Comparison of ENCODE assay signal across 8 mouse cellular contexts in the genomic region with DNA sequence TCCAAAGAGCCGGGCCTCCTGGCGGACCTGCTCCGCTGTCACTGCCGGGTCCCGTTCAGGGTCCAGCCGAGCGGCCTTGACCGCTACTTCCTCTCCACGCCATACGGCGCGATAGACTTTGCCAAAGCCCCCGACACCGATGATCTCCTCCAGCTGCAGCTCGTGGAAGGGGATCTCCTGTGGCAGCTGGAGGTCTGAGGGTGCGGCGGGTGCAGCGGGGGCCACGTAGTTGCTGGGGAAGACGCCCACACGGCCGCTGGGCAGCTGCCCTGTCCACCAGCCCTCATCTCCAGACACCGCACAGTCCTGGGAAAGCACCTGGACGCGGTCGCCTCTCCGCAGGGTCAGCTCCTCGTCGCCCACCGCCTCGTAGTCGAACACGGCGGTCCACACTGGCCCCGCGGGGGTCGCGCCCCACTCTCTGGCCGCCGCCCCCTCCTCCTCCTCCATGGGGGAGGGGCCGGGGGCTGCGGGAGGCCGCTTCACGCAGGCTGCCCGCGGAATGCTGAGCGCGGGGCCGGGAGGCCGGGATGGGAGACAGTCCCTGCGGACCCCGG. TPM values are rescaled to one million over a fixed set of nuclear protein-coding genes. Genes with fewer than 3 reads are reported as not detected.
DNase-seq lines count a peak whose midpoint lies in the region; ATAC-seq and TF ChIP-seq lines count a peak whose summit lies in the region.

No protein-coding gene starts in this region.

- H3K9ac ChIP-seq in liver, adult 2 months (ENCODE audit: low read depth, low read length) = peak overlapping the region; percentile 83
- peak overlapping the region; percentile 82 for H3K9ac ChIP-seq in kidney, postnatal 0 days (ENCODE audit: low read depth, low read length)
- H3K9ac ChIP-seq in midbrain, embryonic 15.5 days = peak overlapping the region; percentile 93

- H3K27me3 ChIP-seq in liver, adult 2 months (ENCODE audit: control insufficient read depth, insufficient read depth, low read length) = no peaks in the 10 kb centered on the region
- 0 out of 2 replicates have a peak, but pooled peaks cover 5% of the 10 kb centered on the region for H3K27me3 ChIP-seq in heart, embryonic 10.5 days (ENCODE audit: insufficient read depth, poor library complexity, severe bottlenecking)
- H3K27me3 ChIP-seq in kidney, postnatal 0 days (ENCODE audit: insufficient read depth, low read length) = no peaks in the 10 kb centered on the region
- H3K27me3 ChIP-seq in midbrain, embryonic 15.5 days (replicated peaks) = no peaks in the 10 kb centered on the region

- no peaks in the 10 kb centered on the region for H3K9me3 ChIP-seq in heart, embryonic 10.5 days
- H3K9me3 ChIP-seq in kidney, postnatal 0 days (replicated peaks; ENCODE audit: low read length) = no peaks in the 10 kb centered on the region
- no peaks in the 10 kb centered on the region for H3K9me3 ChIP-seq in midbrain, embryonic 15.5 days

- under 1% methylated on average over 51 of the region's 52 CpGs for WGBS in liver, adult 2 months
- 2% methylated on average over 48 of the region's 52 CpGs for WGBS in heart, embryonic 10.5 days
- WGBS in kidney, postnatal 0 days = 0% methylated on average over 50 of the region's 52 CpGs
- WGBS in midbrain, embryonic 15.5 days = under 1% methylated on average over 50 of the region's 52 CpGs

- peak overlapping the region; percentile 100 for H3K4me2 ChIP-seq in kidney, postnatal 0 days (ENCODE audit: low read length)
- peak overlapping the region; percentile 98 for H3K4me2 ChIP-seq in midbrain, embryonic 15.5 days

- no peak for DNase-seq in liver, adult 2 months (ENCODE audit: extremely low read depth, low read depth, low spot score)
- no peak for DNase-seq in liver
- no peak for DNase-seq in heart, embryonic 10.5 days (ENCODE audit: low spot score)
- peak; percentile 36 for DNase-seq in kidney, postnatal 0 days (ENCODE audit: low spot score)
- no peak for DNase-seq in urinary bladder, postnatal 36 days (ENCODE audit: low spot score in 2 of 2)

- TF ChIP-seq POLR2A in liver, adult 2 months (IDR thresholded peaks at IDR 0.05; ENCODE audit: extremely low read depth, insufficient read depth, low read length) = no peak

- no peaks in the 10 kb centered on the region for H3K36me3 ChIP-seq in liver, adult 2 months (ENCODE audit: control insufficient read depth, insufficient read depth, low read length)
- peaks cover 9% of the 10 kb centered on the region; the same call in 1 of the 2 replicates for H3K36me3 ChIP-seq in heart, embryonic 10.5 days
- no peaks in the 10 kb centered on the region for H3K36me3 ChIP-seq in kidney, postnatal 0 days (ENCODE audit: insufficient read depth, low read length)
- H3K36me3 ChIP-seq in midbrain, embryonic 15.5 days (replicated peaks) = no peaks in the 10 kb centered on the region

- peaks cover 6% of the 10 kb centered on the region for H3K4me1 ChIP-seq in liver, adult 2 months (ENCODE audit: control insufficient read depth, insufficient read depth, low read length)
- peaks cover 7% of the 10 kb centered on the region; the same call in 1 of the 2 replicates for H3K4me1 ChIP-seq in brown adipose tissue, adult 24 weeks (ENCODE audit: control insufficient read depth, insufficient read depth, insufficient read length, low read length)
- H3K4me1 ChIP-seq in heart, embryonic 10.5 days = peaks cover 22% of the 10 kb centered on the region
- peaks cover 11% of the 10 kb centered on the region; the same call in 1 of the 2 replicates for H3K4me1 ChIP-seq in kidney, postnatal 0 days (replicated peaks; ENCODE audit: insufficient read depth, low read length)
- H3K4me1 ChIP-seq in midbrain, embryonic 15.5 days = peaks cover 47% of the 10 kb centered on the region

- TF ChIP-seq CTCF in liver, adult 2 months (IDR thresholded peaks at IDR 0.05; ENCODE audit: low read depth, low read length) = no peak
- TF ChIP-seq CTCF in kidney, postnatal 0 days (IDR thresholded peaks at IDR 0.05; ENCODE audit: low read depth) = no peak

- peak overlapping the region; percentile 80 for H3K4me3 ChIP-seq in liver, adult 2 months (ENCODE audit: insufficient read depth, low read depth, low read length)
- H3K4me3 ChIP-seq in brown adipose tissue, adult 24 weeks (ENCODE audit: insufficient read depth, low read depth, low read length) = peak overlapping the region; percentile 97
- peak overlapping the region; percentile 96 for H3K4me3 ChIP-seq in heart, embryonic 10.5 days
- peak overlapping the region; percentile 94 for H3K4me3 ChIP-seq in kidney, postnatal 0 days (replicated peaks; ENCODE audit: low read depth, low read length)
- peak overlapping the region; percentile 53 for H3K4me3 ChIP-seq in midbrain, embryonic 15.5 days

- H3K79me2 ChIP-seq in liver, adult 2 months (ENCODE audit: control insufficient read depth, insufficient read depth, low read length) = peaks cover 7% of the 10 kb centered on the region; the same call in 1 of the 2 replicates

- ATAC-seq in kidney, postnatal 0 days (replicated peaks; ENCODE audit: low FRiP score, low read depth) = peak; percentile 40; the same call in 1 of the 2 replicates
- ATAC-seq in midbrain, embryonic 15.5 days (replicated peaks) = peak; percentile 40
- ATAC-seq in monocyte, adult 5-6 weeks (replicated peaks; ENCODE audit: insufficient number of reproducible peaks, low FRiP score, low TSS enrichment, poor library complexity, severe bottlenecking) = no peak

- no peak overlapping the region for H3K27ac ChIP-seq in liver, adult 2 months (replicated peaks; ENCODE audit: insufficient read depth, low read depth, low read length)
- H3K27ac ChIP-seq in brown adipose tissue, adult 24 weeks (replicated peaks; ENCODE audit: low read depth, low read length) = no peak overlapping the region
- peak overlapping the region; percentile 92 for H3K27ac ChIP-seq in heart, embryonic 10.5 days
- H3K27ac ChIP-seq in kidney, postnatal 0 days = no peak overlapping the region
- H3K27ac ChIP-seq in midbrain, embryonic 15.5 days = peak overlapping the region; percentile 95

RNA-seq across cellular contexts. Expression of a gene that starts 0.7 kb away (rescaled TPM):
- 10.0 and 10.6 TPM in 2 replicates for total RNA-seq in liver, adult 2 months (2014; rRNA removed)
- 20.1 and 21.5 TPM in 2 replicates for polyA plus RNA-seq in liver, adult 2 months (2012; rRNA removed)
- polyA plus RNA-seq in brown adipose tissue, adult 24 weeks (2012; ENCODE audit: insufficient read depth, insufficient read length, missing spikeins) = 13.0 and 13.2 TPM in 2 replicates
- 4.5 and 10.6 TPM in 2 replicates for polyA plus RNA-seq in heart, embryonic 10.5 days (2016; fragmentation: Nextera tagmentation; extraction: Ambion mirVana)
- 5.0 and 6.8 TPM in 2 replicates for polyA plus RNA-seq in kidney, postnatal 0 days (2015; fragmentation: Nextera tagmentation; extraction: Ambion mirVana)
- 17.2 and 19.9 TPM in 2 replicates for polyA plus RNA-seq in midbrain, embryonic 15.5 days (2015; fragmentation: Nextera tagmentation; extraction: Ambion mirVana)
- total RNA-seq in monocyte, adult 5-6 weeks (2017) = 3.2 to 18.5 TPM (median 4.4 TPM) in 3 replicates

RNA-seq across cellular contexts. Expression of a gene that starts 15.5 kb away (rescaled TPM):
- total RNA-seq in liver, adult 2 months (2014; rRNA removed) = 0.27 and 0.28 TPM in 2 replicates
- 0.05 and 0.40 TPM in 2 replicates for polyA plus RNA-seq in liver, adult 2 months (2012; rRNA removed)
- 1.3 and 3.1 TPM in 2 replicates for polyA plus RNA-seq in brown adipose tissue, adult 24 weeks (2012; ENCODE audit: insufficient read depth, insufficient read length, missing spikeins)
- 1.6 and 2.5 TPM in 2 replicates for polyA plus RNA-seq in heart, embryonic 10.5 days (2016; fragmentation: Nextera tagmentation; extraction: Ambion mirVana)
- 2.9 and 3.2 TPM in 2 replicates for polyA plus RNA-seq in kidney, postnatal 0 days (2015; fragmentation: Nextera tagmentation; extraction: Ambion mirVana)
- polyA plus RNA-seq in midbrain, embryonic 15.5 days (2015; fragmentation: Nextera tagmentation; extraction: Ambion mirVana) = 17.0 and 18.3 TPM in 2 replicates
- 0.58 to 1.4 TPM in 2 of 3 replicates, not detected in the other for total RNA-seq in monocyte, adult 5-6 weeks (2017)

RNA-seq across cellular contexts. Expression of a gene that starts 19.9 kb away (rescaled TPM):
- total RNA-seq in liver, adult 2 months (2014; rRNA removed) = not detected in 2 replicates
- polyA plus RNA-seq in liver, adult 2 months (2012; rRNA removed) = not detected in 2 replicates
- polyA plus RNA-seq in brown adipose tissue, adult 24 weeks (2012; ENCODE audit: insufficient read depth, insufficient read length, missing spikeins) = not detected in 2 replicates
- not detected in 2 replicates for polyA plus RNA-seq in heart, embryonic 10.5 days (2016; fragmentation: Nextera tagmentation; extraction: Ambion mirVana)
- polyA plus RNA-seq in kidney, postnatal 0 days (2015; fragmentation: Nextera tagmentation; extraction: Ambion mirVana) = not detected in 2 replicates
- 71.9 and 74.4 TPM in 2 replicates for polyA plus RNA-seq in midbrain, embryonic 15.5 days (2015; fragmentation: Nextera tagmentation; extraction: Ambion mirVana)
- total RNA-seq in monocyte, adult 5-6 weeks (2017) = not detected in 3 replicates

RNA-seq across cellular contexts. Expression of a gene that starts 57.5 kb away (rescaled TPM):
- total RNA-seq in liver, adult 2 months (2014; rRNA removed) = 5.8 and 6.1 TPM in 2 replicates
- polyA plus RNA-seq in liver, adult 2 months (2012; rRNA removed) = 0.83 and 1.1 TPM in 2 replicates
- polyA plus RNA-seq in brown adipose tissue, adult 24 weeks (2012; ENCODE audit: insufficient read depth, insufficient read length, missing spikeins) = 4.9 and 5.1 TPM in 2 replicates
- 23.8 and 28.7 TPM in 2 replicates for polyA plus RNA-seq in heart, embryonic 10.5 days (2016; fragmentation: Nextera tagmentation; extraction: Ambion mirVana)
- polyA plus RNA-seq in kidney, postnatal 0 days (2015; fragmentation: Nextera tagmentation; extraction: Ambion mirVana) = 20.8 and 23.9 TPM in 2 replicates
- 125 and 128 TPM in 2 replicates for polyA plus RNA-seq in midbrain, embryonic 15.5 days (2015; fragmentation: Nextera tagmentation; extraction: Ambion mirVana)
- 5.2 to 9.4 TPM (median 7.4 TPM) in 3 replicates for total RNA-seq in monocyte, adult 5-6 weeks (2017)

Comparison
In these comparisons a context has a peak if more than half of its experiments do, and no peak if none do; other contexts are left out.
1. H3K27ac ChIP-seq: peak in heart, embryonic 10.5 days (single experiment) and midbrain, embryonic 15.5 days (single experiment); none in liver, adult 2 months (single experiment), brown adipose tissue, adult 24 weeks (single experiment) and kidney, postnatal 0 days (single experiment).
2. RNA of a gene that starts 19.9 kb away (polyA plus RNA-seq): 71.9 to 74.4 TPM in midbrain, embryonic 15.5 days; not detected in brown adipose tissue, adult 24 weeks, not detected in heart, embryonic 10.5 days, not detected in kidney, postnatal 0 days and not detected in liver, adult 2 months; every median in the first group is over 10 times any median in the second.
3. Peak in every context shown above with its lines, with median percentiles within 50 percentile points of each other: H3K4me3 ChIP-seq and H3K9ac ChIP-seq.